Mouse (Mus musculus) neural tube, embryonic 13.5 days (tissue): ENCODE measurements around the gene Cep89. TPM values are rescaled to one million over a fixed set of nuclear protein-coding genes. Genes with fewer than 3 reads are reported as not detected.

Source experiments
- ATAC-seq: fragments of 200-750 bp; cut with Nextera tagmentation; 2 replicates; pipeline ENCODE4 v1.8.0; 2017; ENCODE audit warnings: low read depth, mild to moderate bottlenecking, moderate TSS enrichment, moderate library complexity
- H3K27ac ChIP-seq: fragments of 300-500 bp; sonication (generic); replicated peaks from 2 replicates; pipeline ENCODE4 v1.5.1; 2015; ENCODE audit warnings: moderate library complexity, mild to moderate bottlenecking, inconsistent platforms
- H3K27me3 ChIP-seq: fragments of 300-500 bp; sonication (generic); 2 replicates; pipeline ENCODE4 v1.6.1; 2015; ENCODE audit warnings: mild to moderate bottlenecking, inconsistent platforms
- H3K36me3 ChIP-seq: fragments of 300-500 bp; sonication (generic); 2 replicates; pipeline ENCODE4 v1.6.1; 2015; ENCODE audit warnings: mild to moderate bottlenecking, inconsistent platforms
- H3K4me1 ChIP-seq: fragments of 300-500 bp; sonication (generic); replicated peaks from 2 replicates; pipeline ENCODE4 v1.6.1; 2015; ENCODE audit warnings: inconsistent platforms
- H3K4me2 ChIP-seq: fragments of 300-500 bp; sonication (generic); 2 replicates; pipeline ENCODE4 v1.6.1; 2015; ENCODE audit warnings: inconsistent platforms, mild to moderate bottlenecking, moderate library complexity
- H3K4me3 ChIP-seq: fragments of 300-500 bp; sonication (generic); 2 replicates; pipeline ENCODE4 v1.5.1; 2015; ENCODE audit warnings: mild to moderate bottlenecking, inconsistent platforms
- H3K9ac ChIP-seq: fragments of 300-500 bp; sonication (generic); 2 replicates; pipeline ENCODE4 v1.6.1; 2015; ENCODE audit warnings: moderate library complexity, mild to moderate bottlenecking, inconsistent platforms
- H3K9me3 ChIP-seq: fragments of 300-500 bp; sonication (generic); 2 replicates; pipeline ENCODE4 v1.6.1; 2016; ENCODE audit warnings: inconsistent platforms
- WGBS: fragments of 180-500 bp; shearing (Covaris S2); methylation state at CpG from one replicate; pipeline ENCODE4 v1.1.7; 2015; 5-methylcytosine and 5-hydroxymethylcytosine counted together
- polyA plus RNA-seq: library from polyadenylated mRNA; unstranded; fragments of >200 nt; fragmentation: Nextera tagmentation; extraction: Ambion mirVana; gene quantifications from 2 replicates; pipeline ENCODE4 v1.2.1, GENCODE M21; 2015

The Cep89 gene
- polyA plus RNA-seq, 1 experiment from 2014 or later: 27.0 TPM

- Histone ChIP-seq H3K4me3 (no peak overlapping the region), H3K27ac (no peak overlapping the region), H3K4me1 (peaks cover 18% of the 10 kb centered on the region), H3K36me3 (peaks cover 30% of the 10 kb centered on the region), H3K9ac (no peak overlapping the region), H3K4me2 (no peak overlapping the region), H3K9me3 (no peaks in the 10 kb centered on the region), H3K27me3 (no peaks in the 10 kb centered on the region)
- 65% methylated on average over 5 of the region's 5 CpGs for WGBS
- ATAC-seq: no peak
Observed at GRCm38 (mm10) chr7:35392935-35393334, 3.9 kb upstream of the Cep89 start.

GRCm38 (mm10) chr7:35395734-35396456 is 940 bp upstream of the Cep89 start:
- Histone ChIP-seq H3K9me3 (no peaks in the 10 kb centered on the region), H3K4me2 (peak overlapping the region; percentile 83), H3K9ac (peak overlapping the region; percentile 71), H3K4me3 (peak overlapping the region; percentile 64), H3K36me3 (peaks cover 50% of the 10 kb centered on the region), H3K27me3 (no peaks in the 10 kb centered on the region), H3K27ac (no peak overlapping the region), H3K4me1 (peaks cover 22% of the 10 kb centered on the region)
- 15% methylated on average over 17 of the region's 17 CpGs for WGBS
- 0 out of 2 replicates have a peak, but pooled peaks have one; percentile 12 for ATAC-seq

GRCm38 (mm10) chr7:35401169-35401568 is 4.3 kb downstream of the Cep89 start:
- H3K27ac ChIP-seq: no peak overlapping the region
- no peak overlapping the region for H3K4me3 ChIP-seq
- H3K9ac ChIP-seq: no peak overlapping the region
- no peaks in the 10 kb centered on the region for H3K27me3 ChIP-seq
- H3K4me2 ChIP-seq: no peak overlapping the region
- 85% methylated on average over 4 of the region's 4 CpGs for WGBS
- no peak for ATAC-seq
- peaks cover 14% of the 10 kb centered on the region for H3K4me1 ChIP-seq
- H3K9me3 ChIP-seq: no peaks in the 10 kb centered on the region
- peaks cover 63% of the 10 kb centered on the region for H3K36me3 ChIP-seq

GRCm38 (mm10) chr7:35415226-35415625 is 18.4 kb downstream of the Cep89 start:
- Histone ChIP-seq H3K9me3 (no peaks in the 10 kb centered on the region), H3K27ac (no peak overlapping the region), H3K4me1 (no peaks in the 10 kb centered on the region), H3K4me3 (no peak overlapping the region), H3K27me3 (no peaks in the 10 kb centered on the region), H3K4me2 (no peak overlapping the region), H3K36me3 (peaks cover 73% of the 10 kb centered on the region), H3K9ac (no peak overlapping the region)
- no peak for ATAC-seq
- WGBS: 82% methylated on average over 5 of the region's 5 CpGs

- Histone ChIP-seq H3K4me1 (no peaks in the 10 kb centered on the region), H3K4me3 (no peak overlapping the region), H3K27me3 (no peaks in the 10 kb centered on the region), H3K9ac (no peak overlapping the region), H3K9me3 (no peaks in the 10 kb centered on the region), H3K4me2 (no peak overlapping the region), H3K36me3 (peaks cover 73% of the 10 kb centered on the region), H3K27ac (no peak overlapping the region)
- 79% methylated on average over 9 of the region's 9 CpGs for WGBS
- no peak for ATAC-seq
Observed at GRCm38 (mm10) chr7:35415801-35416653, 19.2 kb downstream of the Cep89 start.

- Histone ChIP-seq H3K9me3 (no peaks in the 10 kb centered on the region), H3K27me3 (no peaks in the 10 kb centered on the region), H3K4me3 (no peak overlapping the region), H3K4me2 (no peak overlapping the region), H3K9ac (no peak overlapping the region), H3K36me3 (peaks cover 73% of the 10 kb centered on the region), H3K4me1 (no peaks in the 10 kb centered on the region), H3K27ac (no peak overlapping the region)
- ATAC-seq: no peak
- 95% methylated on average over 5 of the region's 5 CpGs for WGBS
Observed at GRCm38 (mm10) chr7:35416654-35416948, 19.8 kb downstream of the Cep89 start.

GRCm38 (mm10) chr7:35423071-35423470 is 26.2 kb downstream of the Cep89 start:
- no peaks in the 10 kb centered on the region for H3K4me1 ChIP-seq
- no peak overlapping the region for H3K27ac ChIP-seq
- peaks cover 77% of the 10 kb centered on the region for H3K36me3 ChIP-seq
- ATAC-seq: no peak
- no peak overlapping the region for H3K9ac ChIP-seq
- no peak overlapping the region for H3K4me2 ChIP-seq
- 92% methylated on average over 10 of the region's 10 CpGs for WGBS
- H3K4me3 ChIP-seq: no peak overlapping the region
- no peaks in the 10 kb centered on the region for H3K27me3 ChIP-seq
- no peaks in the 10 kb centered on the region for H3K9me3 ChIP-seq

GRCm38 (mm10) chr7:35428146-35428545 is 31.3 kb downstream of the Cep89 start:
- no peaks in the 10 kb centered on the region for H3K9me3 ChIP-seq
- no peak overlapping the region for H3K27ac ChIP-seq
- H3K4me3 ChIP-seq: no peak overlapping the region
- H3K36me3 ChIP-seq: peaks cover 76% of the 10 kb centered on the region
- no peaks in the 10 kb centered on the region for H3K27me3 ChIP-seq
- H3K4me2 ChIP-seq: no peak overlapping the region
- WGBS: 91% methylated on average over 10 of the region's 10 CpGs
- ATAC-seq: no peak
- H3K4me1 ChIP-seq: no peaks in the 10 kb centered on the region
- no peak overlapping the region for H3K9ac ChIP-seq

GRCm38 (mm10) chr7:35435266-35435665 is 38.4 kb downstream of the Cep89 start:
- 88% methylated on average over 9 of the region's 9 CpGs for WGBS
- Histone ChIP-seq H3K4me2 (no peak overlapping the region), H3K4me3 (no peak overlapping the region), H3K36me3 (peaks cover 85% of the 10 kb centered on the region), H3K27me3 (no peaks in the 10 kb centered on the region), H3K27ac (no peak overlapping the region), H3K4me1 (no peaks in the 10 kb centered on the region), H3K9me3 (no peaks in the 10 kb centered on the region), H3K9ac (no peak overlapping the region)
- no peak for ATAC-seq

- Histone ChIP-seq H3K4me1 (peaks cover 9% of the 10 kb centered on the region), H3K9me3 (0 out of 2 replicates have a peak, but pooled peaks cover 5% of the 10 kb centered on the region), H3K9ac (no peak overlapping the region; the same call in 1 of the 2 replicates), H3K27me3 (no peaks in the 10 kb centered on the region), H3K36me3 (no peaks in the 10 kb centered on the region), H3K27ac (no peak overlapping the region), H3K4me2 (no peak overlapping the region), H3K4me3 (no peak overlapping the region)
- ATAC-seq: no peak
- 51% methylated on average over 4 of the region's 4 CpGs for WGBS
Observed at GRCm38 (mm10) chr7:35447501-35447900, 50.7 kb downstream of the Cep89 start.

- Histone ChIP-seq H3K36me3 (no peaks in the 10 kb centered on the region), H3K4me2 (no peak within 1 kb of the TSS), H3K4me3 (no peak within 1 kb of the TSS), H3K9me3 (0 out of 2 replicates have a peak, but pooled peaks cover 5% of the 10 kb centered on the region), H3K27me3 (no peaks in the 10 kb centered on the region), H3K4me1 (peaks cover 9% of the 10 kb centered on the region), H3K9ac (no peak within 1 kb of the TSS; the same call in 1 of the 2 replicates), H3K27ac (no peak within 1 kb of the TSS)
- no peak for ATAC-seq
- whole genome bisulfite sequencing: 26% methylated on average over 15 of the region's 15 CpGs
Observed at GRCm38 (mm10) chr7:35447996-35448846, 51.4 kb downstream of the Cep89 start, which contains the start of gene Slc7a9. Gene Slc7a9, plus strand, starts transcription at chr7:35448796.

GRCm38 (mm10) chr7:35448867-35449266 is 52.0 kb downstream of the Cep89 start:
- H3K4me3 ChIP-seq: no peak overlapping the region
- ATAC-seq: no peak
- peaks cover 9% of the 10 kb centered on the region for H3K4me1 ChIP-seq

More at GRCm38 (mm10) chr7:35448867-35449266, 52.0 kb downstream of the Cep89 start:
- Histone ChIP-seq H3K36me3 (no peaks in the 10 kb centered on the region), H3K27ac (no peak overlapping the region), H3K9me3 (0 out of 2 replicates have a peak, but pooled peaks cover 5% of the 10 kb centered on the region), H3K27me3 (no peaks in the 10 kb centered on the region), H3K4me2 (no peak overlapping the region), H3K9ac (no peak overlapping the region)
- WGBS: 79% methylated on average over 7 of the region's 7 CpGs
